Mouse (Mus musculus): ENCODE measurements around the gene Mx1.
A peak's percentile ranks its signal among the peaks of the same experiment; 100 is the strongest.

The Mx1 gene

DNA sequence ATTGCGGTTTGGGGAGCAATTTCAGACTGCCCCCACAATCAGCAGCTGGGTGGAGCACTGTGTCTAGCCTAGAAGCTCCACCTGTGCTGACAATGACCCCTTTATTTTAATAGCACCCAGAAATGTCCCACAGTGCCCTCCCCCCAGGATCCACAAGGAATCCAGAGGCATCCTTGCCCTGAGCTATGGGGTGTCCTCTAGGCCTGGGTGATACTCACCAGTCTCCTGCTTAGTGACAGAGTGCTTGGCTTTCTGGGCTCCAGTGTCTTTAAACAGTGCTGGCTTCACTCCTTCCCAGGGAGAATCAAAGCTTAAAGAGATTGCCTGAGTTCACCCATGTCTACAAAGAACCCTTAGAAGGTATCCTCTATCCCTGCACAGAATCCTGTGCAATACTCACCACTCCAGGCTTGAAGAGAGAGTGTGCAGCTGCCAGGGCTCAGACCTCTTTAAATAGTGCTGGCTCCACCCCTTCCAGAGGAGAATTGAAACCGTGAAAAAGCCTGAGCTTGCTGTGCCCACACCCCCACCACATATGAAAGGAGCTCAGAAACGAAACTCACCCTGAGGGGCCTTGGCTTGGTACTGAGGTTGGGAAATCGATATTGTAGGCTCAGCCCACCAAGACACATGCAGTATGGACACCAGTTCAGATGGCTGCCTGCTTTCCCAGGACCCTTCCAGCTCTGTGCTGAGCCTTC lies at the start of gene Mx1:
TSS of gene Mx1 (minus strand) at position 427 of the 701 bp plus-strand sequence.
- DNase-seq (ENCODE audit: low read depth, low spot score) = peak; percentile 5

DNA sequence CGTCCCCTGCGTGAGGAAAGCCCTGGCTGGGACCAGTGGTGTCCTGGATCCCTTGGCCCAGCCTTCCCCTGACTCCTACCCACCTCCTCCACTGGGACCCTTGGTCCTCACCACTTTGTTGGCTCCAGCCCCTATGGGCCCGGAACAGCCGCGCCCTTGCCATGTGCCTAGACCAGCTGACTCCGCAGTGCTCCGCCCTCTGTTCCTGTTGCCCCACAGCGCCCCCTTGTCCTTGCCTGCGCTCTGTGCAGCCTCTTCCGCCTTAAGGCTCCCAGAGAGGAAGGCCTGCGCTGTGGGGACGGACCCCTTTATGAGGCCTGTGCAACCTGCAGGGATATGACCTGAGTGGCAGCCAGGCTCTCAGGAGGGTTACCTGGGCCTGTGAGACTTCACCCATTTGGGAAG lies 49.6 kb upstream of the Mx1 start:
- DNase-seq (ENCODE audit: low read depth, low spot score) = peak; percentile 67

DNA sequence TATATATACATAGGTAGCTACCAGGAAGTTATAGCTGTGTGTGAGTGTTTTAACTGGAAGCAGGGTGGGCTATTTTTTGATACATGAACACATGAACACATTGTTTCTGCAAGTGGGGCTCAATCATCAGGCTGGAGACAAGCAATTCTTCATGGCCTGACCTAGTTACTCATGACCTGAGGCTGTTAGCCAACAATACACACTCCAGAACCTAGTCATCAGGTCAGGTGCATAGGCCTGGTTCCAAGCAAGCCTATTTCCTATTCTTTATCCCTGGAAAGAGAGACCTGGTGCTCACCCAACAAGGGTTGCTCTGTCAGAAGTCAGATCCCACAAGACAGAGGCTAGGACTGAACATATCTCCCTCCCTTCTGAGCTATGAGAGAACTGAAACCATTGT lies 48.8 kb upstream of the Mx1 start:
- no peak for DNase-seq (ENCODE audit: low read depth, low spot score)

DNA sequence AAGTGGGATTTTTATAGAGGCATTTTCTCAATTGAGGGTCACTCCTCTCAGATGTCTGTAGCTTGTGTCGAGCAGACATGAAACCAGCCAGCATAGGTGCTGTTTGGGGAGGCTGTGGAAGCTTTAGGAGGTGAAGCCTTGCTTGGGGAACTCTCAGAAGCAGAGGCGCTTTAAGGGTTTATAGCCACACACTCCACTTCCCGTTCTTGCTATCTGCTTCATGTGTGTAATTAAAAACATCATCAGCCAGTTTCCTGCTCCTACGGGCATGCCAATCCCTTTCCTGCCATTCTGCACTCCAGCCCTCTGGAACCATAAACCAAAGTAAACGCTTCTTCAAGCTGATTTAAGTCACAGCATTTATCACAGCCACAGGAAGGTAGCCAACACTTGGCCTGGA lies 48.1 kb upstream of the Mx1 start:
- DNase-seq (ENCODE audit: low read depth, low spot score) = no peak

GRCm38 (mm10) chr16:97507783-97508182 lies 45.1 kb upstream of the Mx1 start:
- DNase-seq (ENCODE audit: low read depth, low spot score) = no peak

DNA sequence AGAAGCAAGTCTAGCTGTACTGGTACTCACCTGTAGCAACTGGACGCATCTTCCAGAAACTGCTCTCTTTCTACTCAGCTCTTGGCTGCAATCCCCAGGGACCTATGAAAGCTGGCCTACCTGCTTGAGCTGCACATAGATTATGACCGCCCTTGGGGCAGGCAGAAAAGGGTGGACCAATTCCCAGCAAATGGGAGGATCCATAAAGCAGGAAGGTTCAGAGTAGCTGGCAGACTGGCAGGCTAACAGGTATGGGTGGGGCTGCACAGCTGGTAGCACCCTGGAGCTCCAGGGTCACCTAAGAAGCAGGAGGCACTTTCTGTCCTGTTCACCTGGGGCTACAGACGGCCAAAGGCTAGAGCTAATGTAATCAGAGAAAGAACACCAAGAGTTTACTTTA lies 42.1 kb upstream of the Mx1 start:
- no peak for DNase-seq (ENCODE audit: low read depth, low spot score)

- DNase-seq (ENCODE audit: low read depth, low spot score) = no peak
Observed at GRCm38 (mm10) chr16:97503849-97504248, 41.1 kb upstream of the Mx1 start.

GRCm38 (mm10) chr16:97500901-97501300 lies 38.2 kb upstream of the Mx1 start:
- DNase-seq (ENCODE audit: low read depth, low spot score) = no peak

GRCm38 (mm10) chr16:97499450-97499849 lies 36.7 kb upstream of the Mx1 start:
- no peak for DNase-seq (ENCODE audit: low read depth, low spot score)

GRCm38 (mm10) chr16:97498139-97498538 lies 35.4 kb upstream of the Mx1 start:
- no peak for DNase-seq (ENCODE audit: low read depth, low spot score)

- DNase-seq (ENCODE audit: low read depth, low spot score) = no peak
Observed at GRCm38 (mm10) chr16:97497682-97498081, 35.0 kb upstream of the Mx1 start.

DNA sequence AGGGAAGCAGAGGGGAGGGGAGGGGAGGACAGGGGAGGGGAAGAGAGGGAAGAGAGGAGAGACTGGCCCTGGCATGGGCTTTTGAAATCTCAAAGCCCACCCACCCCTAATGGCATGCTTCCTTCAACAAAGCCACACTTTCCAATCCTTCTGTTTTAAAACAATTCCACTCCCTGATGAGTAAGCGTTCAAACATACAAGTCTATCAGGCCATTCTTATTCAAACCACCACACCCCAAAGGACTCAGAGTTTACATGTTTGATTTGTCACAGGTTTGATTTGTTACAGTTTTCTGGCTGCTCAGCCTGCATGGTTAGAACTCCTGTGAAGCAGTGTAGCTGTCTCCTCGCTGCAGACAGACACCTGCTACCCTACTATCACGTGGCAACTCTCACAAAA lies 33.3 kb upstream of the Mx1 start:
- DNase-seq (ENCODE audit: low read depth, low spot score) = peak; percentile 55

DNA sequence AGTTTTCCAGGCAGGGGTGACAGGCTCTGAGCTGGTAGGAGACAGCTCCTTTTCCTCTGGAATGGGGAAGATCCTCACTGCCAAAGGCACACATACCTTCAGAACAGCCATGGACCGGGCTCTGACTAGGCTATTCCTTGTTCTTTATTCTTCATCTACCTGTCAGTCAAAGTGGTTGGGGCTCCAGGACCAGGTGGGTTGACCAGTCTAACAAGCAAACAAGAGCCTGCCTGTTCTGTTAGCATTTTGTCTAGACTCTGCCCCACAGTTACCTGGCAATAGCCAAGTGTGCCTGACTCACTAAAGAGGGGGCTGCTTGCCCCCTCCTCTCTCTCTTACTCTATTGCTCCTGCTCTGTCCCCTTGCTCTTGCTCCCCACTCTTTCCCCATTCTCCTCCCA lies 29.7 kb upstream of the Mx1 start:
- DNase-seq (ENCODE audit: low read depth, low spot score) = no peak

DNA sequence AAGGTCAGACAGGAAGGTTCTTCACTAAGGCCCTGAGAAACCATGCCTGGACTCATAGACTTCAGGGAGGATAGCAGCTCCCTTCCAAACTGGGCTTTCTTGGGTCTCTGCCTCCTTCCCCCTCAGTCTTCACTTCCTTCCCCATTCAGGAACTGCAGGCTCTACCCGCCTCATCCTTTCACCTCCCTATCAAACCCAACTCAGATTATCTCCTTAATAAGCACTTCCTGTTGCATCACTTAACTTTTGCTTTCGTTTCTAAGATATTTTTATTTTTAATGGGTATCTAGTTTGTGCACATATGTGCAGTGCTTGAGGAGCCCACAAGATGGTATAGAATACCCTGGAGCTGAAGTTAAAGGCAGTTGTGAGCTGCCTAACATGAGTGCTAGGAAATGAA lies 15.9 kb upstream of the Mx1 start:
- DNase-seq (ENCODE audit: low read depth, low spot score) = no peak

DNA sequence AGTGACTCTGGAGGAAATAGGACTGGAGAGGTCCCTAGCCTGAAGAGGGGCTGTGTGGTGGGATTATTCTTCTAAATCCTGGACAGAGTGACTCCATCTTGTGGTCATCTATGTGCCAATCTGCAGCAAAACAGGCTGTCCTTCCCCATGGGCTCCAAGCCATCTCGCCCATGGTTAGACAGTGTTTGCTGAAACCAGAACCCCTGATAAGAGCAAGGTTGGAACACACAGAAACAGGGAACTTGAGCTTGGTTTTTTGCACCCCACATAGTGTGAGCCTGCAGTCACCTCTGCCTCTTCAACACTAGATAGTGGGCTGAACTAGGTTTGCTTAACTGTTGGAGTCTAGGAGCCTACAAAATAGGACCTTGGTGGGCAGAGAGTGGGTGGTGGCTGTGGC lies 13.8 kb upstream of the Mx1 start:
- DNase-seq (ENCODE audit: low read depth, low spot score) = no peak

DNA sequence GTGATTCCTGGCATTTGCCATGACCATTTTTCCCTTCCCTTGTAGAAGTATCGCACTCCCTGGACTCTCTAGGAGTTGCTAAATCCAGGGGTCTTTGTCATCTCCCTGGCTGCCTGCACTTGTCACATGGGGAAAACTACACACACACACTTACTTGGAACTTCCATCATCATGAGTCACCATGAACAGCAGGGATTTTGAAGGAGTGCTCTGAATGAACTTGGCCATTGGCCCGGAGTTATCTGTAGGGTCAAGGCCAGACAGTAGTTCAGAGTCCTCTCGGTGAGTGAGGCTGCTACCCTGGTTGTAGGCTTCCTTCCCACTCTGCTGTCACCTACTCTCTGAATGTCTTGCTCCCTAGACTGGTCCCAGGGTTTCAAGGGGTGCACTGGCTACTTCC lies 12.9 kb upstream of the Mx1 start:
- DNase-seq (ENCODE audit: low read depth, low spot score) = no peak

DNA sequence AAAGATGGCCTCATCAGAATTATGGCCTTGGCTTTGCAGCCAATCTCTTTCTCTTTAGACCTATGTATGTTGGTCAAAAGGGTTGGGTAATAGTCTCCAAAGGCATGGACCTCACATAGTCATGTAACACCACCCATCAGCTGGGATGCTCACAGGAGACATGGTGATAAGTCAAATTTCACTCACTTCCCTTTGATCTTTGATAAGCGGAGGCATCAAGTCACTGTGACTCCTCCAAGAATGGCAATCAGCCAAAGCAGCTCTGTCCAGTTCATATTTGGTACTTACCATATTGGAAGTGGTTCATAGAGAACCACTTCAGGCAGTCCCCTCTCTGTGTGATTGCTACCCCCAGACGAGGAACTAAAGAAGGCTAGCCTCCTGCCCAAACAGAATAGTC lies 12.0 kb upstream of the Mx1 start:
- no peak for DNase-seq (ENCODE audit: low read depth, low spot score)

DNA sequence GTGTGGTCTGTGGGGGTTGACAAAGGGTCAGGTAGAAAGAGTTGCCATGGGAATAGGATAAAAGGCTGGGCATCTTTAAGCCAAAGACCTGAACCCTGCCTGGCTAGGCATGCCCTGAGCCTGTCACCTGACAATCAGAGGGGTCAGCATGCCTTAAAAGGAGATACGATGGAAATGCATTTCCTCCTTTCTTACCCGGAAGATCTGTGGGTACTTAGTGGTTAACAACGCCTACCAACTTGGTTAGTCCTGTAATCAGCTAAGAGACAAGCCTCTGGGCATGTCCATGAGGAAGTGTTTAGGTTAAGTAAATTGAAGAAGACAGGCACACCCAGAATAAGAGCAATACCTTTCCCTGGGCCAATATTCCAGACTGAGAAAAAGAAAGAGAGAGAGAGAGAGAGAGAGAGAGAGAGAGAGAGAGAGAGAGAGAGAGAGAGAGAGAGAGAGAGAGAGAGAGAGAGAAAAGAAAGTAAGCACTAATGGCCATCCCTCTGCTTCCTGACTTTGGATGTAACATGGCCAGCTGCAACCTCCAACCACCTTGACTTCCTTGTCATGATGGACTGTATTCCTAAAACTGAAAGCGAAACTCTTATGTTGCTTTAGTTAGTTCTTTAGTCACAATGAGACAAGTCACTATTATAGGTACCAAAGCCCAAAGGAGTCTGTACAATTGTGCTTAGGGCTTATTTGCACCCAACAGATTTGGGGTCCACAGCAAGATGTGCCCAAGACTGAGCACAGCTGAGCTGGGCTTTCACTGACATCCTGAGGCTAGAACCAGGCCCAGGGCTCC lies 5.5 kb upstream of the Mx1 start:
- DNase-seq (ENCODE audit: low read depth, low spot score) = no peak

DNA sequence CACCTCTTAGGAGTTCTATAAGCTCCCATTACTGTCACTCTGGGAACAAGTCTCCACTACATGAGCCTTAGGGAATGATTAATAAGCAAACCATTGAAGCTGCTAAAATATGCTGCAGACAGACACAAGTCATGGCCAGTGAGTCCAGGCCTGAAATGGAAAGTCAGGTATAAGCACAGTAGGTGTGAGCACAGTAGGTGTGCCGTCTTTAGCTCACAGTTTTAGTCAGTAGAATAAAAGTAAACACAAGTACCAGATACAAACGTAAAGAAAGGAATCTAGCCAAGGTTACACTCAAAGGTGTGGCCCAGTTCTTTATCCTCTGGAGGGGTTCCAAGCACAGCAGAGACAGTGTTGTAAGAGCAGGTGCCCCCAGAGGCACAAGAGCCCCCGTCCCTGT lies 4.8 kb upstream of the Mx1 start:
- DNase-seq (ENCODE audit: low read depth, low spot score) = no peak

DNA sequence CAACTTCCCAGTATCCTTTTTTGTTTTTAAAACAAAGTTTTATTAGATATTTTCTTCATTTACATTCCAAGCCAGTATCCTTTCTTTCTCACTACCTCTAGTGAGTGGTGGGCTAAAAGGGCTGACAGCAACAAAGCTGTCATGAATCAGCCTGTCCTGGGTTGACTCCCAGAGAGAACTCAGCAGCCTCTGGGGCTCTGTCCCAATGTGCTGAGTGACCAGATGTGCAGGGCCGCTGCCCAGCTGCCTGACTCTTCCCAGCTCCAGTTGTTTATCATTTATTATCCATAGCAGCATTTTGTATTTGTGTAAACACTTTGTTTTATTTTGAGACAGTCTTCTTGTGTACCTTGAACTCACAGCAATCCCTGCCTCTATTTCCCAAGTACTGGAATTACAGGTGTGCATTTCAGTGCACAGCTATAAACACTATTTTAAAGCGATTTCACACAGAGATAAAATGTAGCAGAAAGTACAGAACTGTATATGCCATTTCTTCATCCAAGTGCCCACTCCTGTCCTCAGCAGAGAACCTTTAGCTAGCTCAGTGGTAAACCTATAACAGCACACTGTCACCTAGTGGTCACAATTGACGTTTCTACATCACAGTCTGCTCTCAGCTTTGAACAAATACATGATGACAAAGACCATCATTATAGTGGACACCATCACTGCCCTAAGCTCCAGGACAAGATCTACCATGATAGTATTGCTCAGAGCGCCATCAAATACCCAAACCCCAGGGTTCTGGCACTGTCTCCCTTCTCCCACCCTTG lies 3.7 kb upstream of the Mx1 start:
- DNase-seq (ENCODE audit: low read depth, low spot score) = peak; percentile 11

GRCm38 (mm10) chr16:97461271-97461670 lies 1.4 kb downstream of the Mx1 start:
- no peak for DNase-seq (ENCODE audit: low read depth, low spot score)

- DNase-seq (ENCODE audit: low read depth, low spot score) = no peak
Observed at GRCm38 (mm10) chr16:97459831-97460230, 2.9 kb downstream of the Mx1 start.

DNA sequence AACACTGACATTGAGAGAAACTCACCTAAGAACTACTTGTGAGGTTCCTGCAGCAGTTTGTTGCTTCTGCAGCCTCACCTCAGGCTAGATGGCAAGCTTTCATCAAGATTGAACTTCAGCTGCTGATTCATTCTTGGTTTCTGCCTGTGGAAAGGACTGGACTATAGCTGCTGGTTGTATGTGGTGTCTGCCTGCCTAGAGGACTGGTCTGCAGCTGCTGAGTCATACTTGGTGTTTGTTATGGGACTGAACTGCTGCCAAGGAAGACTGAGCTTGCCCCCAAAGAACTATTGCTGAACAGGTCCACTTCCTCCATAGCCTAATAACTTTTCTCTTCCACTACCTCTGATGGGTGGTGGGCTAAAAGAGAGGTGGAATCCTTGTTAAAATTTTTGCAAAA lies 15.3 kb downstream of the Mx1 start:
- no peak for DNase-seq (ENCODE audit: low read depth, low spot score)

Data from ZHBTc4 (cell line).